Mouse (Mus musculus) brown adipose tissue, adult 24 weeks (tissue): ENCODE results near the gene Ints14. TPM values are rescaled to one million over a fixed set of nuclear protein-coding genes. Genes with fewer than 3 reads are reported as not detected.
A peak's percentile ranks its signal among the peaks of the same experiment; 100 is the strongest.

Experiments used
- H3K27ac ChIP-seq: fragments of 200-500 bp; replicated peaks from 2 replicates; pipeline ENCODE4 v1.5.1; 2012; ENCODE audit warnings: low read depth, mild to moderate bottlenecking, low read length
- H3K4me1 ChIP-seq: fragments of 200-500 bp; 2 replicates; pipeline ENCODE4 v1.6.1; 2012; ENCODE audit warnings: low read length, mixed read lengths; ENCODE audit not compliant: control insufficient read depth, insufficient read depth, insufficient read length
- H3K4me3 ChIP-seq: fragments of 200-500 bp; 2 replicates; pipeline ENCODE4 v1.5.1; 2012; ENCODE audit warnings: low read depth, mild to moderate bottlenecking, low read length, moderate library complexity; ENCODE audit not compliant: insufficient read depth
- polyA plus RNA-seq: library from polyadenylated mRNA; stranded (reverse); fragments of >200 nt; gene quantifications from 2 replicates; pipeline ENCODE4 v1.2.4, GENCODE M21; 2012; ENCODE audit not compliant: missing spikeins, insufficient read depth, insufficient read length

Ints14 gene
- polyA plus RNA-seq, 1 experiment, result 14.5 TPM

DNA sequence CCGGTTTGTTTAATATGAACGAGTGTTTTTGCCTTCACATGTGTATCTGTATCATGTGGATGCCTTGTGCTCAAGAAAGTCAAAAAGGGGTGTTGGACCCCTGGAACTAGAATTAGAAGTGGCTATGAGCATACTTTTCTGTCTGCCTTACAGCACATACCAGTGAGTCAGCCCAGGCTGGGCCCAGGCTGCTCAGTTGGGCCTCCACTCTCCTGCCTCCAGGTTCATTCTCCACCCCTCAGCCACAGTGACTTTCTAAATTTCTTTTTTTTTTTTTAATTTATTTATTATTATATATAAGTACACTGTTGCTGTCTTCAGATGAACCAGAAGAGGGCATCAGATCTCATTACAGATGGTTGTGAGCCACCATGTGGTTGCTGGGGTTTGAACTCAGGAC lies 20.9 kb upstream of the Ints14 start:
- no peak overlapping the region for H3K4me3 ChIP-seq

DNA sequence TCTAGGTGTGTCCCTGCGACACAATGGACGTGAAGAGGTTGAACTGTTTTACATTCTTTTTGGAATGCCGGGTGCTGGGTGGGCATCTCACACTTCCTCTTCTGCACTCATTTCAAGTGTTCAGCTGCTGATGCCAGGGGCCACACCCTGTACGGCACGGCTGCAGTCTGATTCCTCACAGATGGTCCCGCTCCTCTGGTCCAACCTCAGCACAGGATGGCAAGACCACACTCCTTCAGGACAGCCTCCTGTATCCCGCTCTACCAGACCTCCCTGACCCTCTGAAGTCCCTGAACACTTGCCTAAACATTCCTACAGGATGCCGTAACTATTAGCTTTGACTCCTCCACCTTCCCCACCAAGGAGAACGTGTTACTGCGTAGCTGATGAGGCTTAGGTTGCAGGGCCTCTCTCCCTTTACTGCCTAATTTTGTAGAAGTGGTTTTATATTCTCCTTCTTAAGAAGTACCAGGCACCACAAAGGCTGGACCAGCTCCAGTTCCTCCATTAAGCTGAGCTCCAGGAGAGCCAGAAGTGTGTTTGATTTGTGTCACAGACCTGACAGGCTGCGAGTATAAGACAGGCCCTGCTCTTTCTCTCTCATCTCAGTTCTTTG lies 19.9 kb upstream of the Ints14 start:
- H3K27ac ChIP-seq, result no peak overlapping the region
- H3K4me1 ChIP-seq, result no peaks in the 10 kb centered on the region
- H3K4me3 ChIP-seq, result no peak overlapping the region

More for the DNA sequence above, 20.9 kb upstream of the Ints14 start:
- H3K27ac ChIP-seq, result no peak overlapping the region
- H3K4me1 ChIP-seq, result no peaks in the 10 kb centered on the region

GRCm38 (mm10) chr9:64941650-64942049 lies 19.1 kb upstream of the Ints14 start:
- Histone ChIP-seq H3K27ac (no peak overlapping the region), H3K4me1 (no peaks in the 10 kb centered on the region)

GRCm38 (mm10) chr9:64943997-64944396 lies 16.7 kb upstream of the Ints14 start:
- Histone ChIP-seq H3K4me3 (no peak overlapping the region), H3K4me1 (peaks cover 3% of the 10 kb centered on the region; the same call in 1 of the 2 replicates), H3K27ac (no peak overlapping the region)

More at GRCm38 (mm10) chr9:64941650-64942049, 19.1 kb upstream of the Ints14 start:
- no peak overlapping the region for H3K4me3 ChIP-seq

GRCm38 (mm10) chr9:64947483-64948095 lies 13.1 kb upstream of the Ints14 start:
- Histone ChIP-seq H3K27ac (no peak overlapping the region), H3K4me3 (no peak overlapping the region), H3K4me1 (peaks cover 3% of the 10 kb centered on the region; the same call in 1 of the 2 replicates)

DNA sequence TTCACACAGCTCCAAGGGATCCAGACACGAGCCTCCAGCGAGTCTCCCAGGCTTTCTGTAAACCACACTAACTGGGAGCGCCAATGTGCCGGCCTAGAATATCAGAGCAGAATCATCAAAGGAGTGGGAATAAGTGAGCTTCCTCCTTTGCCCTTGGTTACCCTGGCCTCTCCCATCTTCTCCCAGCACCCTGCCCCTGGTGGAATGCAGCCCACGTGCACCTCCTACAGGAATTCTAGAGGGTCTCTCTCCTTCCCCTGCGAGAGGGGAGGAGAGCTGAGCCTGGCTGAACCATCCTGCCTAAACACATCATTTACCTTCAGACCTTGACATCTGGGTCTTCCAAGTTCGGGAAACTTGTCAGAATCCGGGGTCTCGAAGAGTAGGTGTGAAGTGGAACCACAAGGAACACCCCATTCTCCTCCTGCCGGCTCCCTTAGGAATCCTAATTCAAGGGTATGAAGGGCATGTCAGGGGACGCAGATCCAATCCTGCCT lies 9.5 kb upstream of the Ints14 start, which contains the start of gene Slc24a1:
Gene Slc24a1, minus strand, starts transcription at position 447 of the 497 bp plus-strand sequence.
- Histone ChIP-seq H3K4me1 (peaks cover 3% of the 10 kb centered on the region; the same call in 1 of the 2 replicates), H3K4me3 (no peak within 1 kb of the TSS), H3K27ac (no peak within 1 kb of the TSS)

DNA sequence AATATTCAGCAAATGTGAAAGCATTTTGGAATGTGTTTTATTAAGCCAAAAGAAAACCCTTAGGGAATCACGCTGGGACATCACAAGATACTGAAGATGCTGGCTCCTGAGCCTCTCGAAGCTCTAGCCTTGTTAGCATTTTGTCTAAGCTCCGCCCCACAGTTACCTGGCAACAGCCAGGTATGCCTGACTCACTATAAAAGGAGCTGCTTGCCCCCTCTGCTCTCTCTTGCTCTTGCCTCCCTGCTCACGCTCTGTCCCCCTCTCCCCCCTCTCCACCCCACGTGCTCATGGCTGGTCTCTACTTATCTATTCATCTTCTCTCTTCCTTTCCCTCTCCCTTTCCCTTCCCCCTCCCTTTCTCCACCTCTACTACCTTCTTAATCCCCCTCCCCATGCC lies 8.7 kb upstream of the Ints14 start:
- H3K27ac ChIP-seq, result no peak overlapping the region
- H3K4me3 ChIP-seq, result no peak overlapping the region
- H3K4me1 ChIP-seq, result peaks cover 3% of the 10 kb centered on the region; the same call in 1 of the 2 replicates

DNA sequence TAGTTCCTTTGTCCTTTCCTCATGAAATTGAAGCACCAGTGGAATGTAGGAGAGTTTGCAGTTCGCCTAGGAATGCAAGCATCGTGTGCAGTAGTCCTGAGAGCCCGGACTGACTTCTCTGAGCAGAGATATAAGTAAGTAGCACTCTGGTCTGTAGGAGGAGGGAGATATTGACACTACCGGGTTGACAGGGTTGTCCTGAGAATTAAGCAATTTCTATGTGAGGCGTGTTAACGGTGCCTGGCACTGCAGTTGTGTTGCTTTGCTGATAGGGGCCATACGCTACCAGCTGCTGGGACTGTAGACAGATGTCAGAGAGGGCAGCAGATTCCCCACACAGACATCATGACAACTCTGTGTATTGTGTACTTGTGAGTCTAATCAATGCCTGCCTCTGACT lies 7.5 kb upstream of the Ints14 start:
- Histone ChIP-seq H3K4me1 (peaks cover under 1% of the 10 kb centered on the region; the same call in 1 of the 2 replicates), H3K27ac (no peak overlapping the region), H3K4me3 (no peak overlapping the region)

- peak overlapping the region; percentile 35; the same call in 1 of the 2 replicates for H3K4me3 ChIP-seq
- H3K4me1 ChIP-seq, result no peaks in the 10 kb centered on the region
- no peak overlapping the region for H3K27ac ChIP-seq
These were observed 4.4 kb upstream of the Ints14 start for GRCm38 (mm10) chr9:64956337-64956736.

DNA sequence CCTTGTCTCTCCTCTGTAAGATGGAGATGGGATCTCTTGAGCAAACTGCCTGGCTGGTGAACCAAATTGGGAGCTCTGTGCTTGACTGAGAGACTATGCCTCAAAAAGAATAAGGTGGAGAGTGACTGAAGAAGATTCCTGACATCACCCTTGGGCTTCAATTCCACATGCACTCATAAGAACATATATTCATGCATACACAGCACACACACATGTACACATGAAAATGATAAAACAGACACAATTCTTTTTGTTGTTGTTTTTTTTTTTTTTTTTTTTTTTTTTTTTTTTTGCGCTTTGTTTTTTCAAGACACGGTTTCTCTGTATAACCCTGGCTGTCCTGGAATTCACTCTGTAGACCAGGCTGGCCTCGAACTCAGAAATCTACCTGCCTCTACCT lies 3.4 kb upstream of the Ints14 start:
- H3K4me1 ChIP-seq, result no peaks in the 10 kb centered on the region; the same call in 1 of the 2 replicates
- H3K4me3 ChIP-seq, result no peak overlapping the region
- no peak overlapping the region for H3K27ac ChIP-seq

DNA sequence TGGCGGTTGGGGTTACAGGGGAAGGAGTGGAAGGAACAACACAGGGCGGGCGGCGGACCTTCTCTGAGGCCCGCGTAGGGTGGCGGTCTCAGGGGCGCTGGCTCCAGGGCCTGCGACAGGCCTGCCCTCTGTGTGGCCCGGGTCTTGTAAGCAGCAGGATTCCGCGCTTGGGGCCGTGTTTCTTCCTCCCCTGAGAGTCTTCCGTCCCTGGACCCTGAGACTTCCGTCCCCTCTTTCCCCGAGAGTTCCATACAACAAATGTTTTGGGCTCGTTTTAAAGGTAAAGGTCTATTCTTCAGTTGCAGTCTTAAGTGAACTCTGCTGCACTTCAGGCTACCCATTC lies 244 bp downstream of the Ints14 start:
- peak overlapping the region; percentile 97 for H3K4me3 ChIP-seq
- peak overlapping the region; percentile 87 for H3K27ac ChIP-seq
- H3K4me1 ChIP-seq, result no peaks in the 10 kb centered on the region; the same call in 1 of the 2 replicates

DNA sequence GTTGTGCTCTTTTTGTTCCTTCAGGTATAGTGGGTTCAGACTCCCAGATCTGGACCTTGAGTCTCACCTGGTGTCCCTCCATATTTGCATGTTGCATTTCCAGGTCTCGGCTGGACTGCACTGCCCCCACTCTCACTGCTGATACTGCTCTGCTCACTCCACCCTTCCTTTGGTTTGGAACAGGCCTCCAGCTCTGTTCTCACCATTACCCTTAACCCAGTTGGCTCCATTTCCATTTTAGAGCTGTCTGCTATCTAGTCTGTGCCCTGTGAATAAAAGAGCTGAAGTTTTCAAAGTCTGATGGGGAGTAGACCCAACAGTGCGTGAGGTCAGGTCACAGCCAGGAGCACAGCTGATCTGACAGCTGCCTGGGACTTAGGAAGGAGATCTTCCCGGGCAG lies 19.8 kb downstream of the Ints14 start:
- Histone ChIP-seq H3K4me1 (peaks cover 2% of the 10 kb centered on the region; the same call in 1 of the 2 replicates), H3K27ac (no peak overlapping the region), H3K4me3 (no peak overlapping the region)

DNA sequence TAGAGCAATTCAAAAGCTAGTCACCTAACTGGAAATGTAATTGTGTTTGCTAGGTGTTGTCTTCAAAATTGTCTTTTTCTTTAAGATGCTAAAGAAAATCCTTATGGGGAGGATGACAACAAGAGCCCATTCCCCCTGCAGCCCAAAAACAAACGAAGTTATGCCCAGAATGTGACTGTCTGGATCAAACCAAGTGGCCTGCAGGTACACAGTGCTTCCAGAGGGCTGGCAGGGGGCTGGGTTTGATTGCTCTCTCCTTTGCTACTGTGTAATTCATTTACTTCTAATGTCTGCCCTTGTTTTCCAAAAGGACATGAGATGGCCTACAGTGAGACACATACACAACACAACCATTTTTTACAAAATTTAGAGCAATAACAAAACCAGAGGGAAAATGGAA lies 21.2 kb downstream of the Ints14 start:
- Histone ChIP-seq H3K27ac (no peak overlapping the region), H3K4me1 (peaks cover 2% of the 10 kb centered on the region; the same call in 1 of the 2 replicates), H3K4me3 (no peak overlapping the region)

- no peak overlapping the region for H3K4me3 ChIP-seq
- peaks cover 2% of the 10 kb centered on the region; the same call in 1 of the 2 replicates for H3K4me1 ChIP-seq
- no peak overlapping the region for H3K27ac ChIP-seq
These were observed 24.5 kb downstream of the Ints14 start for GRCm38 (mm10) chr9:64985037-64985794.

DNA sequence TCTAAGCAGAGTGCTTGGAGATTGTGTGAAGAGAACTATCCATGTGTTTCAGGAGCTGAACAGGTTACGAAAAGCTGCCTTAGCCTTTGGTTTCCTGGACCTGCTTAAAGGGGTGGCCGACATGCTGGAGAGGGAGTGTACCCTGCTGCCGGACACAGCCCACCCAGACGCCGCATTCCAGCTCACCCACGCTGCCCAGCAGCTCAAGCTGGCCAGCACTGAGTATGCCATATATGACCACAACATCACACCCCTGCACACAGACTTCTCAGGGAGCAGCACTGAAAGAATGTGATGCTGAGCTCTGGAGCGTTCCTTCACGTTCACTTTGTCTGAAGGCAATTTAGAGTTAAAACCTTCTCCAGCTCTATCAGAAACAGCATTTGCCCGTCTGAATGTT lies 25.1 kb downstream of the Ints14 start:
- H3K27ac ChIP-seq, result no peak overlapping the region
- H3K4me1 ChIP-seq, result no peaks in the 10 kb centered on the region
- H3K4me3 ChIP-seq, result no peak overlapping the region
